Mouse (Mus musculus): ENCODE data around the gene Tmem107. TPM values are rescaled to one million over a fixed set of nuclear protein-coding genes. Genes with fewer than 3 reads are reported as not detected.
A peak's percentile ranks its signal among the peaks of the same experiment; 100 is the strongest.

The Tmem107 gene
- polyA plus RNA-seq, 1 experiment from 2014 or later = 42.5 TPM

- no peak overlapping the region for H3K9ac ChIP-seq (replicated peaks)
- H3K4me2 ChIP-seq (replicated peaks) = no peak overlapping the region
- no peak for ATAC-seq
- peaks cover 5% of the 10 kb centered on the region for H3K4me1 ChIP-seq (replicated peaks)
- H3K27ac ChIP-seq = no peak overlapping the region
- H3K4me3 ChIP-seq (replicated peaks) = no peak overlapping the region
- 85% methylated on average over 5 of the region's 5 CpGs for WGBS
- no peaks in the 10 kb centered on the region for H3K9me3 ChIP-seq
- no peaks in the 10 kb centered on the region for H3K27me3 ChIP-seq
- no peaks in the 10 kb centered on the region for H3K36me3 ChIP-seq
These were observed 8.3 kb downstream of the Tmem107 start for GRCm38 (mm10) chr11:69078805-69079438.

DNA sequence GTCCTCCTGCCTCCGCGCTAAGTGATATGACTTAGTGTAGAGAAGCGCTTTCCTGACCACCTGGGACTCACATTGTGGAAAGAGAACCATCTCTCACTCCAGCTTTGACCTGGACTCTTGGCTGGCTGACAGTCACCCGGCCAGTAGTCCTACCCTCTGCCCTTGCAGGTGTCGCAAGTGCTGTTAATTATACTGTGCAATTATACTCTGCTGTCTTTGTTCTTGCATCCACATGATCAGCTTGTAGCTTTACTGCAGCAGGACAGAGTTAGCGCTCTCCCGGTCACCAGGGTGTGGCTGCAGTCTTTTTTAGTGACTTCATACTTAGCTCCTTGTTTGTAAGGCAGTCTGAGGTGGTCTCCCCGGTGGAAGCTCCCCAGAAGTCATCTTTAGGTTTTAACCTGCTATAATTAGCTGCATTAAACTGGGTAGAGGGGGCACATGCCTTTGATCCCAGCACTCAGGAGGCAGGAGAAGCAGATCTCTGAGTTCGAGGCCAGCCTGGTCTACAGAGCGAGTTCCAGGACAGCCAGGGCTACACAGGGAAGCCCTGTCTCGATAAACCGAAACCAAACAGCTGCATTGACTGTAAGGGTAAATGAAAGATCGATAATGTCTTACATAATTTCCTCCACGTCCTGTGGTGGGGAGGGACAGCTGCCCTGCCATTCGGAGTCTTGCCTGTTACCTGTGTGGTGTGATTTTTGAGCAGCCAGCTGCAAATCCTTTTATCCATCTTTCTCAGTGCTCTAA lies 9.7 kb downstream of the Tmem107 start:
- no peak overlapping the region for H3K9ac ChIP-seq (replicated peaks)
- H3K27ac ChIP-seq = no peak overlapping the region
- H3K36me3 ChIP-seq = no peaks in the 10 kb centered on the region
- WGBS = 85% methylated on average over 15 of the region's 15 CpGs
- no peaks in the 10 kb centered on the region for H3K27me3 ChIP-seq
- no peak overlapping the region for H3K4me2 ChIP-seq (replicated peaks)
- H3K4me3 ChIP-seq (replicated peaks) = no peak overlapping the region
- H3K9me3 ChIP-seq = no peaks in the 10 kb centered on the region
- H3K4me1 ChIP-seq (replicated peaks) = no peaks in the 10 kb centered on the region
- no peak for ATAC-seq

- no peaks in the 10 kb centered on the region for H3K27me3 ChIP-seq
- H3K4me3 ChIP-seq (replicated peaks) = no peak overlapping the region
- 89% methylated on average over 8 of the region's 8 CpGs for WGBS
- no peak overlapping the region for H3K9ac ChIP-seq (replicated peaks)
- no peak overlapping the region for H3K27ac ChIP-seq
- H3K4me1 ChIP-seq (replicated peaks) = no peaks in the 10 kb centered on the region
- H3K9me3 ChIP-seq = no peaks in the 10 kb centered on the region
- no peaks in the 10 kb centered on the region for H3K36me3 ChIP-seq
- H3K4me2 ChIP-seq (replicated peaks) = no peak overlapping the region
- ATAC-seq = no peak
These were observed 10.2 kb downstream of the Tmem107 start for GRCm38 (mm10) chr11:69080855-69081222.

DNA sequence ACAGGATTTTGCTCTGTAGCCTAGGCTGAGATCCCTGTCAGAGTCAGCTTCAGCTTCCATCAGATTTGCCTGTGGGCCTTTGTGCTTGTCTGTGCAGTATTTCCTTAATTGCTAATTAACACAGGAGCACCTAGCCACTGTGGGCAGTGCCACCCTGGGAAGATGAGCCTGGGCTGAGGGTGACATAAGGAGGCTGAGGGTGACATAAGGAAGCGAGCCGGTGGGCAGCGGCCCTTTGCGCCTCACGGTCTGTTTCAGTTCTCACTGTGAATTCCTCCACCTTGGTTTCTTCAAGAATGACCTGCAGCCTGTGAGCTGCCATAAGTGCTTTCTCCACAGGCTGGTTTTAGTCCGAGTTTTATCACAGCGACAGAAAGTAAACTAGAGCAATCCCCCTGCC lies 11.0 kb downstream of the Tmem107 start:
- 85% methylated on average over 7 of the region's 7 CpGs for WGBS

DNA sequence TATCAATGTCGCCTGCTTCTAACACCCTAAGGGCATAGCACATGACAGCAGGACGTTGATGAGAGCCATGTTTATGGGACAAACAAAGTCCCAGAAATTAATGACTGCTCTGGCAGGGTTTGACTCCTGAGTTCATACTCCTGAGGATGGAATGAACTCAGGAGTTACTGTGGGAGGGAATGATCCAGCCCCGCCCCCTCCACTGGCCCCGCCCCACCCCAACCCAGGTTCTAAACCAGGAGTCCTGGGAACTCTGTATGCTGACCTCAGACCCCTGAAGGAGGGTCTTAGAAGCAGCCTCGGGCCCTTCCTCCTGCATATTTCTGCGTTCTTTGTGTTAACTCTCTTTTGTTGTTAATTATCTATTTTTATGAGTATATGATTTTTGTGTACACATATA lies 15.0 kb downstream of the Tmem107 start:
- Histone ChIP-seq H3K27ac (no peak overlapping the region), H3K9ac (replicated peaks) (no peak overlapping the region), H3K4me1 (replicated peaks) (peaks cover 29% of the 10 kb centered on the region), H3K9me3 (no peaks in the 10 kb centered on the region), H3K4me3 (replicated peaks) (no peak overlapping the region), H3K4me2 (replicated peaks) (no peak overlapping the region), H3K36me3 (peaks cover 11% of the 10 kb centered on the region), H3K27me3 (no peaks in the 10 kb centered on the region)
- WGBS = 70% methylated on average over 6 of the region's 6 CpGs
- ATAC-seq = no peak

More for the DNA sequence above, 11.0 kb downstream of the Tmem107 start:
- Histone ChIP-seq H3K4me3 (replicated peaks) (no peak overlapping the region), H3K9ac (replicated peaks) (no peak overlapping the region), H3K27ac (no peak overlapping the region; the same call in 1 of the 2 replicates), H3K36me3 (no peaks in the 10 kb centered on the region), H3K4me1 (replicated peaks) (no peaks in the 10 kb centered on the region), H3K9me3 (no peaks in the 10 kb centered on the region), H3K4me2 (replicated peaks) (no peak overlapping the region), H3K27me3 (no peaks in the 10 kb centered on the region)
- ATAC-seq = no peak

DNA sequence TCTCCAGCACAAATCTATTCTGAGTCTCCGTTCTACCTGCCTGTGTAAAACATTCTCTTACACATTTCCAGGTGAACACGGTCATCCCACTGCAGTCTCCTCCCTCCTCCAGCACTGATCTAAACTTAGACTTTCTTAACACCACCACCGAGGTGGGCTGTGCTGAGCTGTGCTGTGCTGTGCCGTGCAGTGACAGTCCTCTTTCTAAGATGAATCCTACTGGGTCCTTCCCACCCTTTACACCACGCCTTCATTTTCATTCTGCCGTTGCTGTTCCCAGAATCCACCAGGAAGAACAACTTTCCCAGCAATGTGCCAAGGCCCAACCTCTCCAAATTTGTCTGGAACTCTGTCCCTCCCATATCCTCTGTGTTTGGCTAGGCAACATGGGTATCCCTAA lies 15.8 kb downstream of the Tmem107 start:
- H3K4me2 ChIP-seq (replicated peaks) = no peak overlapping the region
- H3K9ac ChIP-seq (replicated peaks) = no peak overlapping the region
- H3K9me3 ChIP-seq = no peaks in the 10 kb centered on the region
- no peak overlapping the region for H3K4me3 ChIP-seq (replicated peaks)
- no peaks in the 10 kb centered on the region for H3K27me3 ChIP-seq
- no peak for ATAC-seq
- peaks cover 36% of the 10 kb centered on the region for H3K4me1 ChIP-seq (replicated peaks)
- peaks cover 16% of the 10 kb centered on the region for H3K36me3 ChIP-seq
- H3K27ac ChIP-seq = no peak overlapping the region
- 73% methylated on average over 6 of the region's 6 CpGs for WGBS

DNA sequence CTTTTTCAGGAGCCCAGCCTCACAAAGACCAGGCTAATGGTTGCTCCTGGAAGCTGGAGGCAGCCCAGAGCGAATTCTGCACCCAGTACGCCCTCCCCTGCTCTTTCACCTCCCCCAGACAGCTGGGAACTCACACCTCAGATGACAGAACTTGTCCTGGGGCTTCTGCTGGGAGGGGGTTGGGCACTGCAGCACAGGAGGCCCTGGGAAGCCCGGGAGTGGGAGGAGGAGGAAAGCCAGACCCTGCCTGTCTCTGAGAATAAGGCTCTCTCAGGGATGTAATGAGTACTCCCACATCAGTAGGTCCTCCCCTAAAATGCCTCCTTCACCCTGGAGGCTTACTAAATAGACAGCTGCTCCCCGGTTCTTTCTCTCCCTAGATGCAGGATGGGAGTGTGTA lies 16.5 kb downstream of the Tmem107 start:
- H3K27ac ChIP-seq = peak overlapping the region; percentile 51
- no peaks in the 10 kb centered on the region for H3K9me3 ChIP-seq
- peaks cover 43% of the 10 kb centered on the region for H3K4me1 ChIP-seq (replicated peaks)
- H3K27me3 ChIP-seq = no peaks in the 10 kb centered on the region
- H3K36me3 ChIP-seq = peaks cover 23% of the 10 kb centered on the region
- no peak overlapping the region for H3K4me3 ChIP-seq (replicated peaks)
- 41% methylated on average over 4 of the region's 4 CpGs for WGBS
- no peak for ATAC-seq
- H3K4me2 ChIP-seq (replicated peaks) = no peak overlapping the region
- 0 out of 2 replicates have a peak overlapping the region, but pooled peaks have one; percentile 28 for H3K9ac ChIP-seq (replicated peaks)

- H3K4me3 ChIP-seq (replicated peaks) = peak overlapping the region; percentile 97
- H3K36me3 ChIP-seq = peaks cover 26% of the 10 kb centered on the region
- 81% methylated on average over 2 of the region's 2 CpGs for WGBS
- peak overlapping the region; percentile 94 for H3K4me2 ChIP-seq (replicated peaks)
- peak overlapping the region; percentile 51; the same call in 1 of the 2 replicates for H3K27ac ChIP-seq
- H3K9ac ChIP-seq (replicated peaks) = peak overlapping the region; percentile 97; the same call in 1 of the 2 replicates
- ATAC-seq = no peak
- no peaks in the 10 kb centered on the region for H3K9me3 ChIP-seq
- H3K27me3 ChIP-seq = no peaks in the 10 kb centered on the region
- peaks cover 45% of the 10 kb centered on the region for H3K4me1 ChIP-seq (replicated peaks)
These were observed 17.0 kb downstream of the Tmem107 start for GRCm38 (mm10) chr11:69087597-69087996.

DNA sequence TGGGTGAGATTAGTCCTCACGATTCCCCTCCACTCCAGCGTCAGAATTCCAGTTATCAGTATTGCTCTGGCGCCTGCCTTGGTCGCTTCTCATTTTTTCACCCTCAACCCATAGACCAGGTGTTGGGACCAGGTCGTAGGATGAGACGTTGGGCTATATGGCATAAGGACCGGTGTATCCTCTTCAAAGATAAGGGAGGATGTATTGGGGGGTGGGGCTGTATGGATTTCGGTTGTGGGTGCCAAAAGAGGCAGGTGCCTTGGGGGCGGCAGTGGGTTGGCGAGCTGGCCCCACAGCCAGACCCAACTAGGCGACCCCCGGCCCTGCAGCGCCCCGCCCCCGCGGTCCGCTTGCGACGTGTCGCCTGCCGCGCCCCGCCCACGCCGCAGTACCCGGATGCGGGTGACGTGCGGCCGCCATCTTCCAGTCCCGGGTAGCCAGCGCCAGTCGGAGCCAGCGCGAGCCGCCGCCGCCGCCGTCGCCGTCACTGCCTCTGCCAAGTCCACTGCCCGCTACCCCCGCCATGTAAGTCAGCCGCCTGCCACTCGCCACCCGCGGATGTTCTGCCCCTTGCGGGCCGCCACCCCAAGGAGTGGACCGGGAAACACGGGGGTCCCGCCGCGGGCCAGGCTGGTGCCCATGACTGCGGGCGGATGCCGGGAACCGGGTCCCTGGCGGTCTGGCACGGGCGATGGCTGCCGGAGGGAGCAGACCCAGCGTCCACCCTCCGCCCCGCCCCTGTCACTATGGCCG lies 17.7 kb downstream of the Tmem107 start, which contains the start of gene Vamp2:
TSS of gene Vamp2 (plus strand) at position 388 of the 753 bp plus-strand sequence.
- 1% methylated on average over 63 of the region's 67 CpGs for WGBS
- Histone ChIP-seq H3K4me1 (replicated peaks) (peaks cover 47% of the 10 kb centered on the region), H3K9me3 (no peaks in the 10 kb centered on the region), H3K36me3 (peaks cover 29% of the 10 kb centered on the region), H3K27ac (peak within 1 kb of the TSS; percentile 95), H3K4me2 (replicated peaks) (peak within 1 kb of the TSS; percentile 94), H3K4me3 (replicated peaks) (peak within 1 kb of the TSS; percentile 97), H3K27me3 (no peaks in the 10 kb centered on the region), H3K9ac (replicated peaks) (peak within 1 kb of the TSS; percentile 97)
- ATAC-seq = peak; percentile 84

DNA sequence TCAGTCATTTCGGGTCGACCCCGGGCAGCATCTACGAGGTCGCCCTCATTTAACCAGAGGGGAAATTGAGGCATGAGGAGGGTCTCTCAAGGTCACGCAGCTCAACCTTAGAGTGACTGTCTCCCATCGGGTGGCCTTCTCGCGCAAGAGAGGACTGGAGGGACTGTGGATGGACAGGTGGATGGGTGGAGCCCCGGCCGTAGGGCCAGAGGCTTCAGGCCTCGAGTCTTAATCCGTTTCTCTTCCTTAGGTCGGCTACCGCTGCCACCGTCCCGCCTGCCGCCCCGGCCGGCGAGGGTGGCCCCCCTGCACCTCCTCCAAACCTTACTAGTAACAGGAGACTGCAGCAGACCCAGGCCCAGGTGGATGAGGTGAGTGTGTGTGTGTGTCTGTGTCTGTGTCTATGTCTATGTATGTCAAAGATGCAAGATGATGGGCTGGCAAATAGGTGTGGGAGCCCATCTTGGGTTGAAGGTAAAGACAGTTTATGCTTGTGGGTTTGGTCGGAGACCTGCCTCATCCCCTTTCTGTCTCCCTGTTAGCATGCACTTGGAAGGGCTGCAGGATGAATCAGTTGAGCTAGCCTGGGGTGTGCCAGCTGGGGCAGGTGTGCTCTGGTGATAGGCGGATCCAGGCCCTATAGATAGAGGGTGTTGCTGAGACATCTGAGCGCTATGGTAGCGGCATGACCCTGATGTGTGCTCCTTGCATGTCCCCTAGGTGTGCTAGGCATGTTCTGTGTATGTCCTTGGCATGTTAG lies 18.4 kb downstream of the Tmem107 start:
- peak overlapping the region; percentile 97 for H3K4me3 ChIP-seq (replicated peaks)
- WGBS = 10% methylated on average over 25 of the region's 25 CpGs
- H3K27me3 ChIP-seq = no peaks in the 10 kb centered on the region
- H3K9me3 ChIP-seq = no peaks in the 10 kb centered on the region
- H3K9ac ChIP-seq (replicated peaks) = peak overlapping the region; percentile 97
- peaks cover 49% of the 10 kb centered on the region for H3K4me1 ChIP-seq (replicated peaks)
- H3K36me3 ChIP-seq = peaks cover 29% of the 10 kb centered on the region
- H3K27ac ChIP-seq = peak overlapping the region; percentile 95
- ATAC-seq = peak; percentile 25; the same call in 1 of the 2 replicates
- H3K4me2 ChIP-seq (replicated peaks) = peak overlapping the region; percentile 94

DNA sequence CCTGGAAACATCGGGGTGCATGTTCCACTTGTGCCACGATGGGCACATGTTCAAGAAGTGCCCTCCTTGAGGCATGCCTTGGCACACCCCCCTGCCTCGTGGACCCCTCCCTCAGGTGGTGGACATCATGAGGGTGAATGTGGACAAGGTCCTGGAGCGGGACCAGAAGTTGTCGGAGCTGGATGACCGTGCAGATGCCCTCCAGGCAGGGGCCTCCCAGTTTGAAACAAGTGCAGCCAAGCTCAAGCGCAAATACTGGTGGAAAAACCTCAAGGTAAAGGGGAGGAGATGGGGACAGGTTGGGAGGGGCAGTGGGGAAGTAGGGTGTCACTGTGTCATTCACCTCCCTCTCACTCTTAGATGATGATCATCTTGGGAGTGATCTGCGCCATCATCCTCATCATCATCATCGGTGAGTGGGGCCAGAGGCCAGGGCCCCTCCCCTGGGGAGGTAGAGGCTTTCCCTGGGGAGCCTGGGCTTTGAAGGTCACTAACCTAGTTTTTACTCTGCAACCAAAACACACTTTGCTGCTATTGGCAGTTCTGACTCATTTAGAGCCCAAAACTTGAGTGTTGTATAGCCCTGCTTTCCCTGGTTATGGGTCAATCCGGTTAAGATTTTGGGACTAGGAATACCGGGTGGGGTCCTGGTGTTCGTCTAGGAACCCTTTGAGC lies 19.1 kb downstream of the Tmem107 start:
- Histone ChIP-seq H3K4me3 (replicated peaks) (peak overlapping the region; percentile 97), H3K9ac (replicated peaks) (peak overlapping the region; percentile 97), H3K27ac (no peak overlapping the region), H3K27me3 (no peaks in the 10 kb centered on the region), H3K4me2 (replicated peaks) (peak overlapping the region; percentile 94), H3K36me3 (peaks cover 29% of the 10 kb centered on the region), H3K4me1 (replicated peaks) (peaks cover 55% of the 10 kb centered on the region), H3K9me3 (no peaks in the 10 kb centered on the region)
- no peak for ATAC-seq
- WGBS = 88% methylated on average over 12 of the region's 12 CpGs

Data from midbrain, embryonic 13.5 days (tissue).